Mouse (Mus musculus) megakaryocyte-erythroid progenitor cell, adult 5-6 weeks (primary cell): ENCODE results near the gene Fdxacb1. TPM values are rescaled to one million over a fixed set of nuclear protein-coding genes. Genes with fewer than 3 reads are reported as not detected.
A peak's percentile ranks its signal among the peaks of the same experiment; 100 is the strongest.

Experiments
- ATAC-seq: replicated peaks from 2 replicates; pipeline ENCODE4 v1.8.0; 2016; ENCODE audit warnings: mild to moderate bottlenecking, inconsistent platforms; ENCODE audit not compliant: severe bottlenecking, poor library complexity, low FRiP score, low TSS enrichment
- total RNA-seq, 2 experiments: library from RNA; stranded (forward) in 1 of 2; stranded (reverse) in 1 of 2; fragments of 200-1000, 215-1000 nt in 1 of 2; fragments of >200 nt in 1 of 2; fragmentation: Nextera tagmentation in 1 of 2; gene quantifications; 2 replicates each; pipeline ENCODE4 v1.2.3; 2014 to 2017

Fdxacb1 gene
- total RNA-seq (2014; fragmentation: Nextera tagmentation): 12.7 and 21.0 TPM in 2 replicates
- total RNA-seq (2017): 10.5 and 10.8 TPM in 2 replicates

- ATAC-seq: peak; percentile 93
Measured at GRCm38 (mm10) chr9:50768107-50769002, at the start of gene Fdxacb1. Fdxacb1 (plus strand) TSS chr9:50768236.

GRCm38 (mm10) chr9:50718878-50719277, 49.2 kb upstream of the Fdxacb1 start:
- no peak for ATAC-seq

GRCm38 (mm10) chr9:50721061-50721460, 47.0 kb upstream of the Fdxacb1 start:
- no peak for ATAC-seq

DNA sequence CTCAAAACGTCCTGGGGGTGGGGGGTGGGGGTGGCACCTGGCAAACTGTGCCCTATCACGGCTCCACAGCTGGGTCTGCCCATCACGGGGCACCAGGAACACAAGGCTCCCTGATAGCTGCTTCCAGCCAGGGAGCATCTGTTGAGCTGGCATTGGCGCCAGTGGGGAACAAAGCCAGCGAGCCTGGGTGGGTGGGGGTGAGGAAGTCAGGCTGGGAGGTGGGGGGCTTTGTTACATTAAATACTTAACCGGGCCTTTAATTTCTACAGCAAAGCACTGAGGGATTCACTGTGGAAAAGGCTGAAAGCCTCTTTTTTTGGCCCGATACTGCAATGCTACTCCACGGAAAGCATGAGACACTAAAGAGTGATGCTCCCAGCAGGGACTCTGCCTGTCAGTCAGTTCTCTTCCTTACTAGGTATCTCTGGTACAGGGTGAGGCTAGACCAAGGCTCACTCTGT, 45.6 kb upstream of the Fdxacb1 start:
- no peak for ATAC-seq

GRCm38 (mm10) chr9:50723406-50723805, 44.6 kb upstream of the Fdxacb1 start:
- ATAC-seq: no peak

- no peak for ATAC-seq
Measured at GRCm38 (mm10) chr9:50724147-50724546, 43.9 kb upstream of the Fdxacb1 start.

- no peak for ATAC-seq
Measured at GRCm38 (mm10) chr9:50724661-50725330, 43.2 kb upstream of the Fdxacb1 start.

DNA sequence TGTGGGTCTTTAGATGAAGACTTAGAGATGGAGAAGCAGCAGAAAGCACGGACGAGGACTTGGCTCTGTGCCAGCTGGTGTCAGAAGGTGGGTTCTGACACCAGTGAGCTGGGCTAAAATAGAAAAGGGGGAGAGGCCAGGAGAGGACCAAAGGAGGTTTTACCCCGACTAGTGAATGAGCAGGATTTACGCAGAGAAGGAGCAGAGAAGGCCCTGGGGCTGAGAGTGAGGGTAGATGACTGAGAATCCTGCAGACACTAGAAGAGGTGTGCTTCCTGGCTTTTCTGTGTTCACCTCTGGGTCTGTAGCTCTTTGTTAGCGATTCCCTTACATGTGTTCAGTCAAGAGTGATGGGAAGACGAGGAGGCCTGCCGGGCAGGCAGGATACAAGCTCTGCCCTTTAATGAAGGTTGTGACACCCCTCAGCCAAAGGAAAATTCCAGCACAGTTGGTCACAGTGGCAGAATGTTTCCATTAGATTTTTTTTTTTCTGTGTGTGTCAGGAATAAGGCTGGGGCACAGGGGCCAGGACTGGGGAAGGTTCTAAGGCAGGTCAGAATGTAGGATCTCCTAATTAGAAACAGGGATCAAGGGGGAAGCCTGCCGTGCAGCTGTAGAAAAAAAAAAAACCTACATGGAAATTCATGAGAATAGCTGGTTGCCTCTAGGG, 42.0 kb upstream of the Fdxacb1 start:
- no peak for ATAC-seq

GRCm38 (mm10) chr9:50727171-50727924, 40.7 kb upstream of the Fdxacb1 start:
- ATAC-seq: no peak

DNA sequence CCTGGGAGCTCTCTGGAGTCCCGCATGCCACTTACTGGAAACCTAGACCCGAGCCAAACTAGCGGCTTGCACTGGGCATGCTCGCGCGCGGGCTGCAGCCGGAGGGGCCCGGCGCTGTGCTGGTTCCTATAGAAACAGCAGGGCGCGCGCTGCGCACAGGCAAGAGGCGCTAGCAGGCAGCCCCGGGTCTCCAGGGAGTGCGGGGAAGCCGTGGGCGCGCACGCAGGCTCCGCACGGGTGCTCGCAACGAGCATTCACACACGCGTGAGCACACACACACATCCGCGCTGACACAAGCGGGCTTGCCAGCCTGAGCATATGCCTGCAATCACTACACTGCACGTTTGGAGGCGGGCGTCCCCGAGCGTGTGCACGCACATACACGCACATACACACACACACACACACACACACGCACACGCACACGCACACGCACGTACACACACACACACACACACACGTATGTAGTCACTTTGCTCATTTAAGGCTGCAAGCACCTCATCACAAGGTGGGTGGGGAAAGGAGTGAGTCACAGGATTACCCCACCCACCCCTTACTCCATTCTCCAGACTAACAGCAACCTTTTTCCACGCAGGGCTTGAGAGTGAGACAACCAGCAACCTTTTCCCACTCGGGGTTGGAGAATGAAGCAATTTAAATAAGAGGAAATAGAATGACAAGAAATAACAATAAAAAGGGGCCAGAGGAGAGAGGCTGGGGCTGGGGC, 39.9 kb upstream of the Fdxacb1 start:
- no peak; the same call in 1 of the 2 replicates for ATAC-seq

DNA sequence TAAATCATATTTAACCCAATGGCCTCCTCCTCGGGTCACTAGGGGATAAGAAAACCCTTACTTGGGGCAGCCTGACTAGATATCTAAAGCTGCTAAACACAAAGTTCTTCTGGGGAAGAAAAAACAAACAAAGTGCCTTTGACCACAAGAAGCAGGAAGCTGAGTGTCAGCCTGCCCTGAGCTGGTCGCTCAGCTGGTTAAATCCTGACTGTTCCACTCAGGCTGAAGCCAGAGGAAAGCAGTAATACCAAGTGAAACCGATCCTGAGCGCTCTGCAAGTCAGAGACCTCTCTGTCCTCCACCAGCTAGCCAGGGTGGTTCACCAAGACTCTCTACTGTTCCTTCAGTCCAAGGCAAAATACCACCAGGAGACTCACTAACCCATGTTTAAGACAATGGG, 38.4 kb upstream of the Fdxacb1 start:
- ATAC-seq: no peak

GRCm38 (mm10) chr9:50732560-50732959, 35.5 kb upstream of the Fdxacb1 start:
- ATAC-seq: no peak

GRCm38 (mm10) chr9:50734989-50735388, 33.0 kb upstream of the Fdxacb1 start:
- no peak for ATAC-seq

GRCm38 (mm10) chr9:50738914-50739870, 28.8 kb upstream of the Fdxacb1 start, which contains the start of gene Dixdc1:
Dixdc1 (minus strand) TSS chr9:50739517.
- ATAC-seq: peak; percentile 99

DNA sequence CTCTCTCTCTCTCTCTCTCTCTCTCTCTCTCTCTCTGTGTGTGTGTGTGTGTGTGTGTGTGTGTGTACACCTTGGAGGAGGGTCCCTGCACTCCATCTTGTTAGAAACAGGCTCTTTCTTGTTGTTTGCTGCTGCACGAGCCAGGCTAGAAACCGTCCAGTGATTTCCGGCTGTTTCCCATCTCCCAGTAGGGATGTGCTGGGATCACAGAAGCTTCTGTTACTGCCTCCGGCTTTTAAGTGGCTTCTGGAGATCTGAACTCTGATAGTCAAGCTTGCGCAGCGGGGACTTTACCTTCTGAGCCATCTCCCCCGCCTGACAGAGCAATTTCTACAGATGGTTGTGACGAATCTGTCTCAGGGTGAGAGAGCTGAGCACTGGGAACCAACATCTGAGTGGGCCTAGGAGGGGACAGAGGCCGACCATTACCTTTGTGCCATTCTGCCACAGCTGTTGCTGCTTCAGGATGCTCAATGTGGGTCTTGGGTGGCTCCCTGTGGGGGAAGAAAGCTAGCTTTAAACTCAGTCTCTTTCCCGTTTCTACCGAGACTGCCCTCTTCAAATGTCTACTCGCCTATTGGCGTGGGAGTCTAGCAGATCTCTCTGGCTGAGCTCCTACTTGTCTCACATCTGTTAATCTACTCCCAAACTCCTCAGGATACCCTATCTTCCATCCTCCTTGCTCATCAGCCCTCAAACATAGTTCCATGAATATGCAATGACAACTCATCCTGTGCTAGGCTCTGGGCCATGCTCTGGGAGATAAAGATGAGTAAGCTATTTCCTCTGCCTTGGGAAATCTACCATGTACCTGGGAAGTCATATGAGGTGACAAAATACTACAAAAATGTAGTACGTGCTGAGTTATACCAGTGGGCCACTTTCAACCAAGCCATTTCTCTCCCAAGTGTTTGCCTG, 26.9 kb upstream of the Fdxacb1 start:
- ATAC-seq: no peak

DNA sequence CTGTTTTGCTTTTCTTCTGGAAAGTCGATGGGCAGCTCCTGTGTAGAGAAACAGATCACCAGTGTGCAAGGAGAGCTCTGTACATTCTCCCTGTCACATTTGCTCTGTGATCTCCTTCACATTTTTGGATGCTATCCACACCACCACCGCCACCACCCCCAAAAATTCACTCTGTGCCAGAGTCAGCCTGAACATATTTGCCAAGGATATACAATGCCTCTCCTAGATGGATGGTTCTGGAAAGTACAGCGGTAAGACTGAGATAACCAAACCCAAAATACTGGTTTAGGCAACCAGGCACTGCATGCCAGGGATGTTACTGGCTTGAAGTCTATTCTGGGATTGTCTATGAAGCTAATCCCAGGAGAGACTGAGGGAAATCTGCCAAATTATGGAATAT, 25.8 kb upstream of the Fdxacb1 start:
- no peak for ATAC-seq

DNA sequence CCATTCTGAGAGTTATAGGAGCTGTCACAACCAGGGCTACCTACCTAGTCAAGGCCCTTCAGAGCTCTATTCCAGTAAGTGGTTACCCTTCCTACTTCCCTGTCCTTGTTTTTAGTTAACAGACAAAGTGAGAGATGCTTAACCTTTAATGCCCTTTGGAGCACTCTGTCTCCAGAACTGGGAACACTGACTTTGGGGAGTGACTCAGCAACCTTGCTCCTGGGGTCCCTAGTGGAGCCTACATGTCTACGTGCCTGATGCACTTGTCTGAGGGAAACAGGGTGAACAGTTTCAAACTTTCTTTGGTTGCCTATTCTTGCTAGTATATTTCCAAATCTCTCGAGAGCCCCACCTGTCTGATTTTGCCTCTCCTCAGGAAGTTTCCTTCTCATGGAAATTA, 25.3 kb upstream of the Fdxacb1 start:
- no peak for ATAC-seq
